Mouse (Mus musculus) thymus, postnatal 4 days (tissue): Measurements from ENCODE around the gene Tex37.

Experiments used
- DNase-seq: peaks from one replicate; pipeline ENCODE4 v3.0.0; 2021

Gene Tex37

DNA sequence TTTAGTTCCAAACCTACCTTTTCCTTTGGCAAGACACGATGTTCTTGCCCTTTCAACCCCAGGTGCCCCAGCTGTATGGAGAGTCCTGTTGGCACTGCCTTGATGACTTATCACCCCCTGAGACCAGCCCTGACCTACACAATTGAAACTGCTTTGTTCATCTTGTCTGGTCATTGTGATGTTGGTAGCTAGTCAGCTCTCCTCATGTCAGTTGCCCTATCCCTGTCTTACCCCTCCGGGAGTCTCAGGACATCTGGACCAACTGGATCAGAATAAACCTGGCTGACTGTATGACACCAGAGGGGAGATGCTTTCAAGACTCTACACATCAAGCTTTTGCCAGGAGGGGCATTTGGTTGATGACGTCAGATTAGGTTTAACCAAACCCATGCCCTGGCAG, at the start of gene Tex37:
Tex37 (minus strand) TSS at position 101 of the 400 bp plus-strand sequence.
- DNase-seq = no peak

GRCm38 (mm10) chr6:70968291-70968690, 49.6 kb upstream of the Tex37 start:
- DNase-seq = no peak

- DNase-seq = no peak
Observed at GRCm38 (mm10) chr6:70967422-70967821, 48.7 kb upstream of the Tex37 start.

GRCm38 (mm10) chr6:70965694-70966093, 47.0 kb upstream of the Tex37 start:
- peak; percentile 29 for DNase-seq

DNA sequence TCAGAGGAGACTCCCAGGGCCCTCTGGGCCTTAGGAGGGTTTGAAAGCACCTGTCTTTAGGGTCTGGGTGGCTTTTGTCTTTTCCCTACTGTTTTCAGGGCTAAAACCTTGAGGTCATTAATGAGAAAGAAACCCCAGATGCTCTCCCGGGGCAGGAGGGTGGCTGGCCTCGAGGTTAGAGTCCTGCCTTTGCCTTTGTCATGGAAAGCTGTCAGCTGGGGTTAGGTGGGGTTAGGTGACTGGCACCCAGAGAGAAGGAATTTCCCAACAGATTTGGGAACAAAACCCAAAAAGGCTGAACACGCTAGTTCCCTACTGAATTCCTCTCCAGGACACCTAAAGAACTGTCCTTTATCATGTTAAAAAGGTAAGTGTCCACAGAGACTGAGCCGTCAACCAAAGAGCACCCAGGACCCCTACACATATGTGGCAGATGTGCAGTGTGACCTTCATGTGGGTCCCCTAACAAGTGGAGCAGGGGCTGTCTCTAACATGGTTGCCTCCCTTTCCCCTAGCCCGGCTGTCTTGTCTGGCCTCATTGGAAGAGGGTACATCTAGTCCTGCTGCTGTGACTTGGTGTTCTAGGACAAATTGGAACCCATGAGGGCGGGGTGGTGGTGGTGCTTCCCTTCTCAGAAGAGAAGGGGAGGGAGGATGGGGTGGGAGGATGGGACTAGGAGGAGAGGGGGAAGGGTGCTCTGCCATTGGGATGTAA, 45.5 kb upstream of the Tex37 start:
- DNase-seq = no peak

- no peak for DNase-seq
Observed at GRCm38 (mm10) chr6:70957341-70957940, 38.7 kb upstream of the Tex37 start.

GRCm38 (mm10) chr6:70956936-70957335, 38.2 kb upstream of the Tex37 start:
- peak; percentile 7 for DNase-seq

DNA sequence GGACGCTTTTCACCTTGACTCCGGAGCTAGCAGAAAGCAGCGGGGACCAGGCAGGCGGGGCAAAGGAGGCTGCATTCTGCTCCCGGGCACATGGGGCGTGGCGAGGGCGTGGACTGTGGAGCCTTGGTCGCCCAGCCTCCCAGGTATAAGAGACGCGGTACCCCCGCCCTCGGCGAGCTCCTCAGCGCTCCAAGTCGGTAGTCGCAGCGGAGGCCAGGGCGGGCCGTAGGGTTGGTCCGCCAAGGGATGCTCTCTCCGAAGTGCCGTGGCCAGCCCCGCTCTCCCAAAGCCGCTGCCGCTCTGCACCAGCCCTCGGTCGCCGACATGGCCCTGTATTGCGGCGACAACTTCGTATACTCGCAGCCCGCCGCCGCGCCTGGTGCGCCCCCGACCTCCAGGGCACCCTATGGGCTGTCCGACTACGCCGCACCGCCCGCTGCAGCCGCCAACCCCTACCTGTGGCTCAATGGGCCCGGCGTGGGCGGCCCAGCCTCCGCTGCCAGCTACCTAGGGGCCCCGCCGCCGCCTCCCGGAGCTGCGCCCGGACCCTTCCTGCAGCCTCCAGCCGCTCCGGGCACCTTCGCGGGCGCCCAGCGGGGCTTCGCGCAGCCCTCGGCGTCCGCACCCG, 37.7 kb upstream of the Tex37 start, which contains the start of gene Foxi3:
Foxi3 (plus strand) TSS at position 247 of the 628 bp plus-strand sequence.
- peak; percentile 54 for DNase-seq

DNA sequence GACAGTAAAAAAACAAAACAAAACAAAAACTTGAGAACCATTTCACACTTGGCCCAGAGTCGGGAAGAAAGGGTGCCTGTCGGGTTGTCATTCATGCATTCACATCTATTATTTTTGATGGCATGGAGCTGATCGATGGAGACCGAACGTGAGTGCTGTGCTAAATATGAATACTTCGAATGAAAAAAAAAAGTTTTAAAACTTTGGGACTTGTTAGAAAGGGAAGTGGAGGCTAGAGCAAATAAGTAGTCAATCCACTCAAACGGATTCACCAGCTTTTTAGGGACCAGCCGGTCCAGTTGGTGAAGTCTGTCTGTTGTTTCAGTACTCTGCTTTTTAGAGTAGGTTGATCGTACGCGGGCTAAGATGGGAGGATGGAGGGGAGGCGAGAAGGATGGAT, 37.1 kb upstream of the Tex37 start:
- DNase-seq = no peak

DNA sequence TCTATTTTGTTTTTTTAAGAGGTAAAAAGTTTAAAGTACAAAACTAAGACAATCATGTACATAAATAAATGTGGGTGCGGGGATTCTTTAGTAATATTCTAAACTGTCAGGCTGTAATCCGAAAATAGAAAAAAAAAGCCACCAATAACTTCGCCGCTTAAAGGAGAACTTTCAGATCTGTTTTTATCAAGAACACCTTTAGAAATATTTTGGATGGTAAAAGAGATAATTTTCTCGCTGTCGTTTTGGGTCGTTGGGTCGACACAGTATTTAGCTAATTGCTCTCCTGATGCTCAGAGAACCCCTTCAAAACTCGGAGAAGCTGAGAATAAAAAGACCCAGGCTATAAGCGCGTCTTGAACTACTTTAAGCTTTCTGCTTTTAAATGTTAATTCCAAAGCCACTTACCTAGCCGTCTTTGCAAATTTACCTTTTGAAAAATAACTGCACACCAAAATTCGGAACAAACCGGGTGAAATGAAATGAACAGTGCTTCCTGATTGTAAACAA, 36.6 kb upstream of the Tex37 start:
- DNase-seq = no peak

- peak; percentile 20 for DNase-seq
Observed at GRCm38 (mm10) chr6:70954040-70954439, 35.3 kb upstream of the Tex37 start.

DNA sequence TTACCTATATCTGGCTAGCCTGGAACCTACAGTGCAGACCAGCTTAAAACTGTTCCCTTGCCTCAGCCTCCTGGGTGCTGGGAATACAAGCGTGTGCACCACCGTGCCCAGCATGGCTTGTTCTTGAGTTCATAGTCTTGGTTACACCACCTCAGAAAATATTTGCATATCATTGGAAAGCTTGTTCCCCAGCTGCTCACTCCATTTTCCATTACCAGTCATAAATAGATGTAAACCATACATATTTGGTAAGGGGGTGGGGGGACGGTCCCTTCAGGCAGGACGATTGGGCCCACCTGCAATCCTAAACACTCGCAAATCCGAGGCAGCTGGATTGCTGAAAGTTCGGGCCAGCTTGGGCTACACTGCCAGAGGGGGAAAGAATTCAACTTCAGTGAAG, 34.5 kb upstream of the Tex37 start:
- DNase-seq = no peak

GRCm38 (mm10) chr6:70931801-70932200, 13.1 kb upstream of the Tex37 start:
- DNase-seq = no peak

GRCm38 (mm10) chr6:70921274-70922074, 2.7 kb upstream of the Tex37 start:
- peak; percentile 43 for DNase-seq

GRCm38 (mm10) chr6:70912396-70912765, 6.3 kb downstream of the Tex37 start:
- DNase-seq = no peak

DNA sequence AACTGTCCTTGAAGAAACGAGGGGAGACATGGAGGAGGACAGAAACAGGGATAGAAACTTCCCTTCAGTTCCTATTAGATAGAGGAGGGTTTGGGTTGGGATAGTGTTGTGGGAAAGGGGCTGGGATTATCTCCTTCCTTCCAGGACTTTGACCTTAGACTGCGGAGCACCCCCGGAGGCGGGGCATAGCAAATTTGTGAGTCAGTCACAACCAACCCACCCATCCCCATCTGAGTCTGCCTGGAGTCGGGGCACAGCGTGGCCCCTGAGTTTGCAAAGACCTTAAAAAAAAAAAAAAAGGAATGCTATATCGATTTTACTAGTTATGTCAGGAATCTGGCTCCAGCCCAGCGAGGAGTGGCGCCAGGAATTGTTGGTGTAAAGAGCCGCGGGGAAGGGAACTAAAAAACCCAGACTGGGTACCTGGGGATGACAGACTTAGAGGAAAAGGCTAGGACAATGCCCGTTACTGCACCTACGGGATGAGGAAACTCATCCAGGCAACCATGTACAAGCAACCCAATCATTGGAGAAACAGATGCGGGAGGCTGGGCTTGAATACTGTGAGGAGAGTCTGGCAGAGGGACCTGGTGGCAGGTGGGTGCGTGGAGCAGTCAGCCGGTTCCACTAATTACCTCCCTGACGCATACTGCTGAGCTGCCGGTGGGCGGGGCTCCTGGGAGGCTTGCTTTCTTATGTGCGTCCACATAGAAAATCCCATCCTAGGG, 6.9 kb downstream of the Tex37 start:
- no peak for DNase-seq

GRCm38 (mm10) chr6:70910285-70910684, 8.4 kb downstream of the Tex37 start:
- DNase-seq = no peak

DNA sequence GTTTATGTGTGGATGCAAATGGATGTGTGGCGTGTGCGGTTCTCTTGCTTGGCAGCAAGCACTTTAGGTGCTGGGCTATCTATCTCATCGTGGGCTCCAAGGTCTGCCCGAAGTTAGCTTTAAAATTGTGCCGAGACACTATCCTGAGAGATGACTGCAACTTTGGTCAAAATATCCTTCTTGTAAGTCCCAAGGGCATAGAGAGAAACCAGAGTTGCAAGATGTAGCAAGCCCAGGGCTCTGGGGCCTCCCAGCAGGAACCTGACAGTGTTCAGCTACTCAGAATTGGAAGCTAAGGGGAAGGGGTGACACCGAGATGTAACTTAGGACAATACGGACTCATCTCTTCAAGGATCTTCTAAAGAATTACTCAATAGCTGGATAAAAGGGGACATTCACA, 9.2 kb downstream of the Tex37 start:
- DNase-seq = no peak

GRCm38 (mm10) chr6:70903689-70904088, 15.0 kb downstream of the Tex37 start:
- no peak for DNase-seq

- no peak for DNase-seq
Observed at GRCm38 (mm10) chr6:70899594-70900003, 19.1 kb downstream of the Tex37 start.

GRCm38 (mm10) chr6:70898166-70898565, 20.6 kb downstream of the Tex37 start:
- no peak for DNase-seq

- no peak for DNase-seq
Observed at GRCm38 (mm10) chr6:70887993-70888392, 30.7 kb downstream of the Tex37 start.
